Mouse (Mus musculus) heart, embryonic 16.5 days (tissue): Measurements from ENCODE around the gene Csrp1. TPM values are rescaled to one million over a fixed set of nuclear protein-coding genes. Genes with fewer than 3 reads are reported as not detected.

Source experiments
- ATAC-seq: fragments of 200-750 bp; cut with Nextera tagmentation; replicated peaks from 2 replicates; pipeline ENCODE4 v1.8.0; 2017; ENCODE audit warnings: moderate number of reproducible peaks; ENCODE audit not compliant: insufficient read depth, low FRiP score; ENCODE audit errors: extremely low read depth
- H3K27ac ChIP-seq: fragments of 300-500 bp; sonication (generic); 2 replicates; pipeline ENCODE4 v1.5.1; 2014; ENCODE audit warnings: mild to moderate bottlenecking, low read length, control low read depth, moderate library complexity
- H3K27me3 ChIP-seq: fragments of 300-500 bp; sonication (generic); 2 replicates; pipeline ENCODE4 v1.6.1; 2014; ENCODE audit warnings: low read length, mixed read lengths; ENCODE audit not compliant: control insufficient read depth, insufficient read depth
- H3K36me3 ChIP-seq: fragments of 300-500 bp; sonication (generic); 2 replicates; pipeline ENCODE4 v1.6.1; 2014; ENCODE audit not compliant: control insufficient read depth, insufficient read depth
- H3K4me1 ChIP-seq: fragments of 300-500 bp; sonication (generic); 2 replicates; pipeline ENCODE4 v1.6.1; 2014; ENCODE audit warnings: low read length, mixed read lengths; ENCODE audit not compliant: control insufficient read depth, insufficient read depth
- H3K4me2 ChIP-seq: fragments of 300-500 bp; sonication (generic); 2 replicates; pipeline ENCODE4 v1.6.1; 2014; ENCODE audit warnings: low read depth, mild to moderate bottlenecking, control low read depth, low read length
- H3K4me3 ChIP-seq: fragments of 300-500 bp; sonication (generic); 2 replicates; pipeline ENCODE4 v1.5.1; 2014; ENCODE audit warnings: mild to moderate bottlenecking, control low read depth, low read length
- H3K9ac ChIP-seq: fragments of 300-500 bp; sonication (generic); 2 replicates; pipeline ENCODE4 v1.6.1; 2014; ENCODE audit warnings: low read length, control low read depth
- H3K9me3 ChIP-seq: fragments of 300-500 bp; sonication (generic); replicated peaks from 2 replicates; pipeline ENCODE4 v1.6.1; 2016; ENCODE audit warnings: low read length; ENCODE audit not compliant: control insufficient read depth
- WGBS: fragments of 180-500 bp; shearing (Covaris S2); extraction: QIAGEN DNeasy Blood & Tissue Kit; methylation state at CpG from one replicate; pipeline ENCODE4 v1.1.7; 2014; 5-methylcytosine and 5-hydroxymethylcytosine counted together
- polyA plus RNA-seq: library from polyadenylated mRNA; unstranded; fragments of >200 nt; fragmentation: Nextera tagmentation; extraction: Ambion mirVana; gene quantifications from 2 replicates; pipeline ENCODE4 v1.2.1, GENCODE M21; 2015

The Csrp1 gene
- polyA plus RNA-seq, 1 experiment from 2014 or later, result 160 TPM

- peak overlapping the region; percentile 85 for H3K4me2 ChIP-seq
- 12% methylated on average over 8 of the region's 8 CpGs for WGBS
- ATAC-seq, result peak; percentile 90
- H3K27ac ChIP-seq, result peak overlapping the region; percentile 100
- peak overlapping the region; percentile 85 for H3K9ac ChIP-seq
- no peaks in the 10 kb centered on the region for H3K9me3 ChIP-seq
- peaks cover 14% of the 10 kb centered on the region for H3K36me3 ChIP-seq
- peaks cover 65% of the 10 kb centered on the region for H3K4me1 ChIP-seq
- H3K27me3 ChIP-seq, result no peaks in the 10 kb centered on the region
- peak overlapping the region; percentile 61 for H3K4me3 ChIP-seq
These were observed 80.5 kb downstream of the Csrp1 start for GRCm38 (mm10) chr1:135800192-135800950.

Other genes with a start within 250 kb of the Csrp1 start
- 22.6 and 24.6 TPM in 2 replicates for gene Nav1, start 112.8 kb upstream of the Csrp1 start, polyA plus RNA-seq
- 77.1 and 80.4 TPM in 2 replicates for gene Phlda3, start 46.1 kb downstream of the Csrp1 start, polyA plus RNA-seq
- gene Tnni1, start 59.4 kb downstream of the Csrp1 start, polyA plus RNA-seq, result 4,265 and 4,826 TPM in 2 replicates
- gene Lad1, start 98.5 kb downstream of the Csrp1 start, polyA plus RNA-seq, result 5.9 TPM in 2 replicates
- gene Tnnt2, start 116.3 kb downstream of the Csrp1 start, polyA plus RNA-seq, result 9,605 and 10,628 TPM in 2 replicates
- gene Pkp1, start 199.1 kb downstream of the Csrp1 start, polyA plus RNA-seq, result 0.71 and 1.1 TPM in 2 replicates